Mouse (Mus musculus) stomach, embryonic 15.5 days (tissue): ENCODE data around the gene Zranb3. TPM values are rescaled to one million over a fixed set of nuclear protein-coding genes. Genes with fewer than 3 reads are reported as not detected.
"Not testable (repeated sequence)": the region's sequence is repeated elsewhere in the genome, so short reads cannot be mapped to it uniquely, and the experiment has no call there.

Experiments used
- ATAC-seq: fragments of 200-750 bp; cut with Nextera tagmentation; 2 replicates; pipeline ENCODE4 v1.8.0; 2017; ENCODE audit warnings: low read depth, moderate number of reproducible peaks, moderate TSS enrichment; ENCODE audit not compliant: insufficient read depth, low FRiP score
- H3K27ac ChIP-seq: fragments of 300-500 bp; sonication (generic); 2 replicates; pipeline ENCODE4 v1.5.1; 2015; ENCODE audit warnings: mild to moderate bottlenecking, inconsistent platforms
- H3K27me3 ChIP-seq: fragments of 300-500 bp; sonication (generic); replicated peaks from 2 replicates; pipeline ENCODE4 v1.6.1; 2015; ENCODE audit warnings: inconsistent platforms
- H3K36me3 ChIP-seq: fragments of 300-500 bp; sonication (generic); 2 replicates; pipeline ENCODE4 v1.6.1; 2015; ENCODE audit warnings: inconsistent platforms
- H3K4me1 ChIP-seq: fragments of 300-500 bp; sonication (generic); 2 replicates; pipeline ENCODE4 v1.6.1; 2015; ENCODE audit warnings: inconsistent platforms
- H3K4me2 ChIP-seq: fragments of 300-500 bp; sonication (generic); 2 replicates; pipeline ENCODE4 v1.6.1; 2015; ENCODE audit warnings: mild to moderate bottlenecking, inconsistent platforms
- H3K4me3 ChIP-seq: fragments of 300-500 bp; sonication (generic); replicated peaks from 2 replicates; pipeline ENCODE4 v1.5.1; 2015; ENCODE audit warnings: inconsistent platforms
- H3K9ac ChIP-seq: fragments of 300-500 bp; sonication (generic); 2 replicates; pipeline ENCODE4 v1.6.1; 2015; ENCODE audit warnings: inconsistent platforms
- H3K9me3 ChIP-seq: fragments of 300-500 bp; sonication (generic); 2 replicates; pipeline ENCODE4 v1.6.1; 2016; ENCODE audit warnings: inconsistent platforms
- WGBS: fragments of 180-500 bp; shearing (Covaris S2); methylation state at CpG from one replicate; pipeline ENCODE4 v1.1.7; 2015; 5-methylcytosine and 5-hydroxymethylcytosine counted together
- polyA plus RNA-seq: library from polyadenylated mRNA; unstranded; fragments of >200 nt; fragmentation: Nextera tagmentation; extraction: Ambion mirVana; gene quantifications from 2 replicates; pipeline ENCODE4 v1.2.1, GENCODE M21; 2015

Zranb3 gene
- polyA plus RNA-seq, result 7.3 and 7.7 TPM in 2 replicates

- WGBS, result under 1% methylated on average over 43 of the region's 43 CpGs
- H3K27me3 ChIP-seq, result no peaks in the 10 kb centered on the region
- ATAC-seq, result peak; percentile 96
- peak within 1 kb of the TSS; percentile 77 for H3K9ac ChIP-seq
- H3K4me3 ChIP-seq, result peak within 1 kb of the TSS; percentile 84
- peaks cover 5% of the 10 kb centered on the region for H3K4me1 ChIP-seq
- H3K4me2 ChIP-seq, result peak within 1 kb of the TSS; percentile 65
- no peaks in the 10 kb centered on the region for H3K9me3 ChIP-seq
- no peaks in the 10 kb centered on the region for H3K36me3 ChIP-seq
- H3K27ac ChIP-seq, result peak within 1 kb of the TSS; percentile 91
Measured at GRCm38 (mm10) chr1:128102641-128103461, at the start of gene Zranb3, which contains the start of gene R3hdm1. Gene Zranb3 (minus strand): TSS chr1:128103047. Gene R3hdm1 (plus strand): TSS chr1:128103301.

GRCm38 (mm10) chr1:128141737-128142136 lies 38.9 kb upstream of the Zranb3 start:
- no peaks in the 10 kb centered on the region for H3K4me1 ChIP-seq
- no peaks in the 10 kb centered on the region for H3K27me3 ChIP-seq
- H3K9ac ChIP-seq, result no peak overlapping the region
- no peak overlapping the region for H3K4me2 ChIP-seq
- no peak overlapping the region for H3K27ac ChIP-seq
- H3K36me3 ChIP-seq, result no peaks in the 10 kb centered on the region
- H3K4me3 ChIP-seq, result no peak overlapping the region
- ATAC-seq, result no peak
- H3K9me3 ChIP-seq, result no peaks in the 10 kb centered on the region

DNA sequence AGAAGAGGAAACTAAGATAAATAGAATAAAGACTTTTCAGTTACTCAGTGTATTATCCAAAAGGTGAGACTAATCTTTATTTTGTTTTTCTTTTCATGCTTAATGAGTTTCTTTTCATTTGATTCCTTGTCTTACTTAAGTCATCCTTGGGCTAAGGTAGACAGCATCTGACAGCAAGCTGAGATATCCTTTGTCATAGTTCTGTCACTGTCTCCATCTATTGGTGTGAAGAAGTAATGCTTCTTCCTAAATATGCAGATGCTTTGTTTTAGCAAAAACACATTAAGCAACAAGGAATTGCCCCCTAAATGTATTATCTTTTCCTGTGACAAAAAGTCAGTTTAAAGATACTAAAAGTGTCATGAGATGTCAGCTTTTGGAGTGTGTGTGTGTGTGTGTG lies 38.2 kb upstream of the Zranb3 start:
- H3K36me3 ChIP-seq, result no peaks in the 10 kb centered on the region
- no peak overlapping the region for H3K4me2 ChIP-seq
- no peak for ATAC-seq
- H3K9me3 ChIP-seq, result no peaks in the 10 kb centered on the region
- H3K9ac ChIP-seq, result no peak overlapping the region
- H3K4me1 ChIP-seq, result no peaks in the 10 kb centered on the region
- no peak overlapping the region for H3K4me3 ChIP-seq
- no peaks in the 10 kb centered on the region for H3K27me3 ChIP-seq
- H3K27ac ChIP-seq, result no peak overlapping the region

- not testable (repeated sequence) for H3K9ac ChIP-seq, H3K27me3 ChIP-seq, H3K27ac ChIP-seq, H3K36me3 ChIP-seq, H3K4me2 ChIP-seq, ATAC-seq, H3K4me3 ChIP-seq, H3K9me3 ChIP-seq, H3K4me1 ChIP-seq
Measured at GRCm38 (mm10) chr1:128136222-128136621, 33.4 kb upstream of the Zranb3 start.

DNA sequence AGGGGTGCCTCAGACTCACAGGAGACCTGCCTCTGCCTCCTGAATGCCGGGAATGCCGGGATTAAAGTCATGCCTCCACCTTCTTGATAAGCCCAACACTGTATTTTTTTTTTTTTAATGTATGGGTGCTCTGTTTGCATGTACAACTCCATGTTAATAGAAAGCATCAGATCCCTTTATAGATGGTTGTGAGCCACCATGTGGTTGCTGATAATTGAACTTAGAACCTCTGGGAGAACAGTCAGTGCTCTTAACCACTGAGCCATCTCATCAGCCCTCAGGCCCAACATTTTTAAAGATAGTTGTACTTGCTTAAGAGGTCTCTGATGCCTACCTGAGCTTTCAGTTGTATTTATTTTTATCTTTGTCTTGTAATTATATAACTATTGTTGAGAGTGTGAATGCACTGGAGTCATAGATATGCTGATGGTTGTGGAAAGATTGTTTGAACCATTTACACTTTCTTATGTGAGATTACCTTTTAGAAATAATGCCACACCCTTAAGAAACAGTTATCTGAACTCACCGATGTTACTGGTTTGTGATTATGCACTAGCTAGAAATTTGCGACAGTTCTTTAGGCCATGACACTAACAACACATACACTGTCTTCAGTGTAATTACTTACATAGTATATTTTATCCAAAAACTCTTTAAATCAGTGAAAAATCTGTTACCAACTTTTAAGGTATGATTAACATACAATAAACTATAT lies 18.2 kb upstream of the Zranb3 start:
- 87% methylated on average over 4 of the region's 4 CpGs for WGBS
- H3K4me2 ChIP-seq, result no peak overlapping the region
- no peaks in the 10 kb centered on the region for H3K4me1 ChIP-seq
- no peaks in the 10 kb centered on the region for H3K36me3 ChIP-seq
- H3K27ac ChIP-seq, result no peak overlapping the region
- no peak overlapping the region for H3K4me3 ChIP-seq
- no peak for ATAC-seq
- H3K9me3 ChIP-seq, result no peaks in the 10 kb centered on the region
- H3K9ac ChIP-seq, result no peak overlapping the region
- H3K27me3 ChIP-seq, result no peaks in the 10 kb centered on the region

- Histone ChIP-seq H3K4me2 (peak overlapping the region; percentile 65), H3K4me3 (peak overlapping the region; percentile 84), H3K4me1 (peaks cover 5% of the 10 kb centered on the region), H3K27ac (peak overlapping the region; percentile 91), H3K36me3 (no peaks in the 10 kb centered on the region), H3K27me3 (no peaks in the 10 kb centered on the region), H3K9me3 (no peaks in the 10 kb centered on the region), H3K9ac (peak overlapping the region; percentile 77)
- peak; percentile 50 for ATAC-seq
- under 1% methylated on average over 47 of the region's 47 CpGs for WGBS
Measured at GRCm38 (mm10) chr1:128103520-128104088, 757 bp upstream of the Zranb3 start.

DNA sequence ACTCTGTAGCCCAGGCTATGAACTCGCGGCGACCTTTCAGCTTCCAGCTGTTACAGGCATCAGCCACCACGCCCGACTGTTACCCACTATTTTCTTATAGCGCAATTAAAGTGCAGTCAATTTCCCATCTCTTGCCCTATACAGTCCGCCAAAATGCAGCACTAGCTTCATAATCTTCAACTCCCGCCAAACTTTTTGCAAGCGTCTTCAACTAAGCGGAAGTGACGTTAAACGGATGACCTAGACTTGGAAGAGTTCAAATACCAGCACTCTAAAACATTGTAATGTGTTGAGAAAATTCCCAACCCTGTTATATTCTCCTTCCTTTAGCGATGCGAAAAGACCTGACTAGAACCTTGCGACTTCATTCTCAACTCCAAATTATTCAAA lies 601 bp downstream of the Zranb3 start:
- Histone ChIP-seq H3K36me3 (no peaks in the 10 kb centered on the region), H3K4me1 (peaks cover 5% of the 10 kb centered on the region), H3K9me3 (no peaks in the 10 kb centered on the region), H3K4me2 (peak overlapping the region; percentile 57), H3K27ac (peak overlapping the region; percentile 87), H3K4me3 (peak overlapping the region; percentile 84), H3K27me3 (no peaks in the 10 kb centered on the region), H3K9ac (peak overlapping the region; percentile 25; the same call in 1 of the 2 replicates)
- ATAC-seq, result peak; percentile 48; the same call in 1 of the 2 replicates
- WGBS, result under 1% methylated on average over 15 of the region's 15 CpGs

DNA sequence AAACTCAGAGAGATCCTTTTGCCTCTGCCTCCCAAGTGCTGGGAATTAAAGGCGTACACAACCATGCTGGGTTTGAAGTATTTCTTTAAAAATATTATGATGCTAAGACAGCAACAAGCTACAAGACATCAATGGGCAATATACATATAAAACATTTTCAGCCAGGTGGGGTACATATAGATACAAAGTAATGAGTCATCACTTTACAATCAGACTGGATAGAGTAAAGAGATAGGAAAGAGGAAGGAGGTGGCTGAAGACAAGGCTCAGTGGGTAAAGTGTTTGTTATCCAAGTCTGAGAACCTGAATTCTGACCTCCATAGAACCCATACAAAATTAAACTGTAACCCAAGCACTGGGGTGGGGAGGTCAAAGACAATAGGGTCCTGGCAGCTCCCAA lies 4.5 kb downstream of the Zranb3 start:
- H3K4me2 ChIP-seq, result no peak overlapping the region
- H3K9ac ChIP-seq, result no peak overlapping the region
- WGBS, result 97% methylated on average over 1 of the region's 1 CpGs
- H3K27ac ChIP-seq, result no peak overlapping the region
- no peaks in the 10 kb centered on the region for H3K9me3 ChIP-seq
- H3K4me1 ChIP-seq, result no peaks in the 10 kb centered on the region
- H3K4me3 ChIP-seq, result no peak overlapping the region
- no peak for ATAC-seq
- no peaks in the 10 kb centered on the region for H3K27me3 ChIP-seq
- no peaks in the 10 kb centered on the region for H3K36me3 ChIP-seq

DNA sequence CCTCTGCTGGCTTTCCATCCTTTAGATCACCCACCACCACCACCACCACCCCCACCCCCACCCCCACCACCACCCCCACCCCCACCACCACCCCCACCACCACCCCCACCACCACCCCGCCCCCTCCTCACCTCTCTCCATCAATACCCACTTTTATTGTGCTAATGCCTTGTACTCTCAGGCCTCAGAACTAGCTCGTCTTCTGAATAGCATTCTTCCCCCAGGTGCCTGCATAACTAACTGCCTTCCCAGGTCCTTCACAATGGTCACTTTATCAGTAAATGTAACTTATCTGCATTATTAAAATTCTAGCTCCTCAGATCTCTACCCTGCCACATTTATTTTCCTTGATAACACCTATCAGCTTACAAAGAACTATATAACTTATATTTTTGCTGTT lies 8.2 kb downstream of the Zranb3 start:
- Histone ChIP-seq H3K4me1 (no peaks in the 10 kb centered on the region), H3K9me3 (no peaks in the 10 kb centered on the region), H3K9ac (no peak overlapping the region), H3K4me3 (no peak overlapping the region), H3K36me3 (peaks cover 4% of the 10 kb centered on the region; the same call in 1 of the 2 replicates), H3K27me3 (no peaks in the 10 kb centered on the region), H3K4me2 (no peak overlapping the region), H3K27ac (no peak overlapping the region)
- ATAC-seq, result no peak
- 88% methylated on average over 2 of the region's 2 CpGs for WGBS

DNA sequence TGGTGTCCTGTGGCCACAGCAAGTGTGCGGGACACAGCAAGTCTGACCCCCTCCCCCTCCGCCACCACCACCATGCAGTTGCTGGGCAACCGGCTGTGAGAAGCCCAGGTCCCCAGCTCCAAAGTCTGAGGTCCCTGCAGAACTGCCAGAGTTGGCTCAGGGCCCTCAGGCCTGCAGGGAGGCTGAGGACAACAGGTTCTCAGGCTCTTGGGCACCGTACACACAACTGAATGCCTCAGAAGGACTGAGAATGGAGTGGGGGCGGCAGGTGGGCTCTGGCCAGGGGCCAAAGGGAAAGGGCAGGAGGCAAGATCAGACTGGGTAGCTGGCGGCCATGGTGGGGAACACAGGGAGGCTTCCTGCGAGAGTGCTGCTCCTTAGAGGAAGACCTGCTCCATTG lies 20.0 kb downstream of the Zranb3 start:
- no peaks in the 10 kb centered on the region for H3K4me1 ChIP-seq
- WGBS, result 78% methylated on average over 7 of the region's 7 CpGs
- no peak overlapping the region for H3K27ac ChIP-seq
- no peak overlapping the region for H3K4me2 ChIP-seq
- no peak overlapping the region for H3K4me3 ChIP-seq
- ATAC-seq, result no peak
- no peaks in the 10 kb centered on the region for H3K27me3 ChIP-seq
- H3K36me3 ChIP-seq, result no peaks in the 10 kb centered on the region
- no peak overlapping the region for H3K9ac ChIP-seq
- no peaks in the 10 kb centered on the region for H3K9me3 ChIP-seq

DNA sequence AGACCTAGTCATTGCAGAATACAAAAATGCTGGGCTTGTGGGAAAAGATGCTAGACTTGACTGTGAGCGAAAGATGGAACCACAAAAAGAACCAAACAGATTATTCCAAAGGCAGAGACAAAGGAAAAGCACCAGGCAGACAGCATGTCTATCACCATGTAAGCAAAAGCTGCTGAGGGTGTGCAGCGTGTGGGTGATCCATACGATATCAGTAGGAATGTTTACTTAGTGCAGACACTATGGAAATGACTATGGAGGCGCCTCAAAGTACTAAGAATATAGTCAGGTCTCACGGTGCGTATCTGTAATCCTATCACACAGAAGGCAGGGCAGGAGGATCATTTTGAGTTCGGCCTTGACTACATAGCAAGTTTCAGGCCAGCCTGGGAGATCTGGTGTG lies 21.0 kb downstream of the Zranb3 start:
- H3K27me3 ChIP-seq, result no peaks in the 10 kb centered on the region
- H3K36me3 ChIP-seq, result no peaks in the 10 kb centered on the region
- no peak overlapping the region for H3K4me3 ChIP-seq
- H3K4me2 ChIP-seq, result no peak overlapping the region
- no peak for ATAC-seq
- 72% methylated on average over 7 of the region's 7 CpGs for WGBS
- H3K9me3 ChIP-seq, result no peaks in the 10 kb centered on the region
- no peaks in the 10 kb centered on the region for H3K4me1 ChIP-seq
- H3K9ac ChIP-seq, result no peak overlapping the region
- no peak overlapping the region for H3K27ac ChIP-seq
